Mouse (Mus musculus): Measurements from ENCODE around the gene 6030498E09Rik. TPM values are rescaled to one million over a fixed set of nuclear protein-coding genes. Genes with fewer than 3 reads are reported as not detected.

Gene 6030498E09Rik
- not detected in 2 replicates for total RNA-seq (2021)
- long read RNA-seq, experiment 1 = 0 reads
- long read RNA-seq, experiment 2 = 0 reads

GRCm38 (mm10) chrX:38772478-38772877 is at the start of gene 6030498E09Rik:
6030498E09Rik (plus strand) TSS chrX:38772671.
- no peak for DNase-seq

GRCm38 (mm10) chrX:38730081-38730480 is 42.4 kb upstream of the 6030498E09Rik start:
- DNase-seq = no peak

- no peak for DNase-seq
These were observed 41.8 kb upstream of the 6030498E09Rik start for GRCm38 (mm10) chrX:38730639-38731038.

DNA sequence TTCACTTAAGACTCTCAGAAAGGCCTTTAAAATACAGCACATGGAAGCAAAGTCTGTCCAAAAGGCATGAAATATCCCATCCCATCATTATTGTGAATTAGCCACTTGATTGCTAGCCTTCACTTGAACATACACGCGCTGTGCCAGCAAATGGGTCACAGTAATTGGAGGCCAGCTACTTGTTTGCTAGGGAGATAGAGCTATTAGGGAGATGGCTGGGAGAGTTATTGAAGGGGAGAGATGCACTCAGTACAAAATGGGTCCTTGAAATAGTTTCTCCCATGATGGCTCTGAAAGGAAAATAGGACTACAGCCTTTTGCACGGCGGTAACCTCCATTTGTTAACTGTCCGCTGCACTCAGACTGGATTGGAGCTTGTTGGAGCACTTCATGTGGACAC is 38.8 kb upstream of the 6030498E09Rik start:
- DNase-seq = no peak

DNA sequence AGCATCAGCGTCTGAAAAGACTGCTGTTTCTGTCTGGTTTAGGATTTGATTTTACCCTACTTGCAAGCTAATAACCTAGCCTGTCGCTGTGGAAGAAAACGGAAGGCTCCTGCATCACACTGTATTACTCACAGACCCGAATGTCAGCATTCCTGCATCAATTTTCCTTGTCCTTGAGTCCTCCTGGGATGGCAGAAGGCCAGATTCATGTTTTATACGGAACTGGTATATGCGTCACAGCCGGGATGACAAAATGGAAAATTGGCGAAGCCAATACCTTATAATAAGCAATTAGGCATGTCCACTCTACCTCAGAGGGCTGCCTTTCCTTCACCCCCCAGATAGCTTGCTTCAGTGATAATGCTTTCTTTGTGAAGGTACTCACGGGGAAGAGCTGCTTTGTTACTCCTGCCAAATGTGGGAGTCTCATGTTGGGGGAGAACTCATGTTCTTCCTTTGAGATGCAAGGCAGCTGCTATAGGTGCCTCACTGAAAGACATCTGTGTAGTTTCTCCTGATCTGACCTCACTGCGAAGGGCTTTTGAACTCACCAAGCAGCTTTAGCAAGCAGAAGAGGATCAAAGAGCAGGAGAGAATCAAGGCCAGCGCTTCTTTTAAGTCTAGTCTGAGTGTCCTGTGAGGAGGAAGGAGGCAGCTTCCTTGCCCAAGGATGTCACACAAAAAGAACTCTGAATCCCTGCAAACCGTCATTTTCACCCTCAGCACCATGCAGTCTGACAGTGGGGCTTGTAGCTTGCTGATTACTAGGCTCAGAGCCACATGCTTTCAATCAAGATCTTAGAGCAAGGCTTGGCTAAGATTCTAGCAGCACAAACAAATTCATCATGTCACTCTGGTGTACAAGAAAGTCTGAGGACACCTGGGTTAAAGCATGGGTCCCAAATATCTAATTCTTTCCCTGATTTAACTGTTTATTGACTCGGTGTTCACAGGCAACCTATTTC is 37.3 kb upstream of the 6030498E09Rik start:
- peak; percentile 62 for DNase-seq

- DNase-seq = no peak
These were observed 1.0 kb upstream of the 6030498E09Rik start for GRCm38 (mm10) chrX:38771453-38771852.

- peak; percentile 22 for DNase-seq
These were observed 585 bp upstream of the 6030498E09Rik start for GRCm38 (mm10) chrX:38771886-38772285.

- DNase-seq = no peak
These were observed 21.9 kb downstream of the 6030498E09Rik start for GRCm38 (mm10) chrX:38794373-38794772.

GRCm38 (mm10) chrX:38813934-38814333 is 41.5 kb downstream of the 6030498E09Rik start:
- DNase-seq = peak; percentile 3

DNA sequence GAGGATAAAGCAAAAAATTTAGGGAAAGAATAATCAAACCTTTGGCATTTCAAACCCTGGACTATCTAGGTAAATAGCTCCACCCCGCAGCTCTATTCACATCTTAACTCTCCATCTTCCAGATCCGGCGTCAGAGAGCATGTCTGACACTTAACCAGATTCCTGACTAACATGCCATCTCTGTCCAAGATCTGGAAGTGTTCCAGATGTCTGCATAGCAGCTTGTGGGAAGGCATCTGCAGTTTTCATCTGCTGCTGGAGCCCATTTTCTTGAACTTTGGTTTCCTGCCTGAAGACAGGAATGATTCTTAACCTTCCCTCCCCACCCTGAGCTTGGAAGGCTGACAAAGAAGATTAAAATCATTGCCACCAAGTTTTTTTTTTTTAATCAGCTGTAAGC is 44.4 kb downstream of the 6030498E09Rik start:
- DNase-seq = no peak

- no peak for DNase-seq
These were observed 186.1 kb downstream of the 6030498E09Rik start for GRCm38 (mm10) chrX:38958571-38958970.

DNA sequence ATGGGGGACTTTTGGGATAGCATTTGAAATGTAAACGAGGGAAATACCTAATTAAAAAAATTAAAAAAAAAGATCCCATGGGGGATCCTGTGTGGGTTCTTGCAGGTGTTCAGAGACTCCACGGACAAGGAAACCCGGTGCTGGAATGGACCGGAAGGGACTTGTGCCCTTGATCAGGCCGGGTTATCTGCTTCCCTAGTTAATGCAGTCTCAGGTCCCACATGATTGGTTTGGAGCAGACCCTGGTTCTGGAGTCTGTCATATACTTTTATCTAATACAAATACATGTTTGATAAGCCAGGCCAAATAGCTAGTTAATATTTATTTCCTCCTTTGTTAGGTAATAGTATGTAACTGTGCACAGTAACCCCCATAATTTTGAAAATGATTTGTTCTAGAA is 223.8 kb downstream of the 6030498E09Rik start:
- no peak for DNase-seq

Small RNA genes lying within 50 kb of the gene (microRNA-seq; reads per million reads assigned to microRNA genes)
- 0 reads per million in 2 experiments for gene Gm25642

Other genes with a start within 250 kb of the 6030498E09Rik start
- 33.2 and 37.2 TPM in 2 replicates for gene Cul4b, start 196.5 kb upstream of the 6030498E09Rik start, total RNA-seq (2021)
- 82.5 and 93.2 TPM in 2 replicates for gene Mcts1, start 172.1 kb upstream of the 6030498E09Rik start, total RNA-seq (2021)
- gene C1galt1c1, start 137.6 kb upstream of the 6030498E09Rik start, total RNA-seq (2021) = 19.5 and 20.4 TPM in 2 replicates